Mouse (Mus musculus): ENCODE results near the gene Arrdc2. TPM values are rescaled to one million over a fixed set of nuclear protein-coding genes. Genes with fewer than 3 reads are reported as not detected.

Arrdc2 gene
- polyA plus RNA-seq, 1 experiment, result 44.8 TPM

DNA sequence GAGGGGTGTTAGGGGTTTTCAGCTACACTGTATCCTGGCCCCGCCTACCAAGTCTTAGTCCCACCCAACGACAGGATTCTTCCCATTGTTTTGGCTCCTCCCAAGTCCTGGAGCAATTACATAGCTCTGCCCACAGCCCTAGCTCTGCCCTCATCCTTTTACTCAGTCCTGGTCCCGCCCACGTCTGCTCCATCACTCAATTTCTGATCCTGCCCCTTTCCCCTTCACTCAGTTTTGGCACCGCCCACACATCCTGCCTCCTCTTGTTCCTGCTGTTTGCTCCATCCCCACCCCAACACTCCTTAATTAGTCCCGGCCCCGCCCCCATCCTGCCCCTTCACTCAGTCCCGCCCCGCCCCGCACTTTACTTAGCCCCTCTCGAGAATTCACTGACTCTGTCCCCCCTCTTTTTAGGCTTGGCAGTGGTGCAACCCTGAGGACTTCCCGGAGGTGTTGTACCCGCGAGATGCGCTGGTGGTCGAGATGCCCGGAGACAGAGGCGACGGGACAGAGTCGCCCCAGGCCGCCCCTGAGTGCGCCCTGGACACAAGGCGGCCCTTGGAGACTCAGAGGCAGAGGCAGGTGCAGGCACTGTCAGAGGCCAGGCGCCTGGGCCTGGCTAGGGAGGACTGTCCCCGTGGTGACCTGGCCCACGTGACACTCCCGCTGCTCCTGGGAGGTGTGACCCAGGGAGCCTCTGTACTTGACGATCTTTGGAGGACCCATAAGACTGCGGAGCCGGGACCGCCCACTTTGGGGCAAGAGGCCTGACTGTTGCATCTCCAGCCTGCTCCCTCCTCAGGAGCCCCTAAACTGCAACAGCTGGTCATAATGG is 19.2 kb downstream of the Arrdc2 start:
- Histone ChIP-seq H3K4me1 (ENCODE audit: control insufficient read depth, insufficient read depth, low read length) (no peaks in the 10 kb centered on the region), H3K27ac (ENCODE audit: control insufficient read depth, insufficient read depth, low read depth, low read length, poor library complexity) (no peak overlapping the region), H3K4me3 (replicated peaks; ENCODE audit: control insufficient read depth, low read depth, low read length) (no peak overlapping the region)
- 76% methylated on average over 31 of the region's 31 CpGs for WGBS
- no peak for TF ChIP-seq POLR2A (IDR thresholded peaks at IDR 0.05; ENCODE audit: borderline replicate concordance, control insufficient read depth, low read depth, low read length)
- TF ChIP-seq CTCF (IDR thresholded peaks at IDR 0.05; ENCODE audit: control insufficient read depth, insufficient read depth, low read length), result no peak

DNA sequence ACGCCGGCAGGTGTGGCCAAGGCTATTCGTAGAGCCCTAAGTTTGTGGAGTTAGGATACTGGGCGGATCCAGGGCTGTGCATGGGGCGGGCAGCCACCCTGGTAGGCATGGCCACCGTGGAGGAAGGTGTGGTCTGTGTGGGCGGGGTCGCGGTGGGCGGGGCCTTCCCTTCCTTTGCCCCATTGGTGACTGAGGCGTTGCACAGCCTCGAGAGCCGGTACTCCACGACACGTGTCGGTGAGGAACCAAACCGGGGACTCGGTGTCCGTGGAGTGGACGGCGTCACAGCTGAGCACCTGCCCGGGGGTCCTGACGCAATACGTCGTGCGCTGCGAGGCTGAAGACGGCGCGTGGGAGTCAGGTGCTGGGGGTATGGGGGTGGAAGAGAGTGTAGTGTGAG is 22.8 kb downstream of the Arrdc2 start:
- TF ChIP-seq POLR2A (IDR thresholded peaks at IDR 0.05; ENCODE audit: borderline replicate concordance, control insufficient read depth, low read depth, low read length) (no peak), CTCF (IDR thresholded peaks at IDR 0.05; ENCODE audit: control insufficient read depth, insufficient read depth, low read length) (no peak)
- Histone ChIP-seq H3K27ac (ENCODE audit: control insufficient read depth, insufficient read depth, low read depth, low read length, poor library complexity) (no peak overlapping the region), H3K4me3 (replicated peaks; ENCODE audit: control insufficient read depth, low read depth, low read length) (no peak overlapping the region), H3K4me1 (ENCODE audit: control insufficient read depth, insufficient read depth, low read length) (peaks cover 2% of the 10 kb centered on the region; the same call in 1 of the 2 replicates)
- 57% methylated on average over 30 of the region's 30 CpGs for WGBS

DNA sequence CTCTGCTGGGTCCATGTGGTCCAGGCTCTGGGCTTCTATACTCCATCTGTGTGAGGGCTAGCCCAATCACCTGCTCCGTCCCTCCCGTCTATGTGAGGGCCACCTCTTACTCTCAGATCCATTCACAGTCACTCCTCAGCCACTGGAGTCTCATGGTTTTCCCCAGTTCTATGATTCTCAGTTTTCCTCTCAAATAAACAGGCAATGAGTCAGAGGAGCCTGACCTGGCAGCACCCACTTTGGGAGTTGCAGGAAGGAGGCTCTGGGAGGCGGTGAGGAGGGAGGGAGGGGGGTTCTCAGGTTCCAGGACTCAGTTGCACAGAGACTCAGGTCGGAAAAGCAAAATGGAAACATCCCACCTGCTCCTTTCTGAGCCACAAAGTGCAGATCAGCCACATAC is 26.6 kb downstream of the Arrdc2 start:
- Histone ChIP-seq H3K4me1 (ENCODE audit: control insufficient read depth, insufficient read depth, low read length) (peaks cover 4% of the 10 kb centered on the region; the same call in 1 of the 2 replicates), H3K4me3 (replicated peaks; ENCODE audit: control insufficient read depth, low read depth, low read length) (no peak overlapping the region), H3K27ac (ENCODE audit: control insufficient read depth, insufficient read depth, low read depth, low read length, poor library complexity) (no peak overlapping the region)
- 75% methylated on average over 4 of the region's 4 CpGs for WGBS
- TF ChIP-seq CTCF (IDR thresholded peaks at IDR 0.05; ENCODE audit: control insufficient read depth, insufficient read depth, low read length), result no peak
- no peak for TF ChIP-seq POLR2A (IDR thresholded peaks at IDR 0.05; ENCODE audit: borderline replicate concordance, control insufficient read depth, low read depth, low read length)

DNA sequence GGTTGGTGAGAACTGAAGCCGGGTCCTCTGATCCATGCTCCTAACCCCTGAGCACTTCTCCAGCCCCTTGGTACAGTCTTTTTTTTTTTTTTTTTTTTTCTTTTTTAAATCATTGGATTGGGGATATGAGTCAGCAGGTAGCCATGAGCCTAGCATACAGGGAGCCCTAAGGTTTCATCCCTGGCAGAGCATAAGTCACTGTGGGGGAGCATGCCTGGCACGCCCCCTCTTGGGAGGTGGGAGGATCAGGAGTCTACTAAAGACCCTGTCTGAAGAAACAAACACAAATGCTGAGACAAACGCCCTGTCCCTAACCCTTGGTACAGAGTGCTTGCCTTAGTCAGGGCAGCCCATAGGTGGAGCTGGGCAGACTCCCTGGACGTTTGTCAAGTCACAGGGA is 27.5 kb downstream of the Arrdc2 start:
- no peak overlapping the region for H3K27ac ChIP-seq (ENCODE audit: control insufficient read depth, insufficient read depth, low read depth, low read length, poor library complexity)
- H3K4me1 ChIP-seq (ENCODE audit: control insufficient read depth, insufficient read depth, low read length), result peaks cover 8% of the 10 kb centered on the region; the same call in 1 of the 2 replicates
- TF ChIP-seq POLR2A (IDR thresholded peaks at IDR 0.05; ENCODE audit: borderline replicate concordance, control insufficient read depth, low read depth, low read length), result no peak
- TF ChIP-seq CTCF (IDR thresholded peaks at IDR 0.05; ENCODE audit: control insufficient read depth, insufficient read depth, low read length), result no peak
- WGBS, result 52% methylated on average over 4 of the region's 4 CpGs
- no peak overlapping the region for H3K4me3 ChIP-seq (replicated peaks; ENCODE audit: control insufficient read depth, low read depth, low read length)

DNA sequence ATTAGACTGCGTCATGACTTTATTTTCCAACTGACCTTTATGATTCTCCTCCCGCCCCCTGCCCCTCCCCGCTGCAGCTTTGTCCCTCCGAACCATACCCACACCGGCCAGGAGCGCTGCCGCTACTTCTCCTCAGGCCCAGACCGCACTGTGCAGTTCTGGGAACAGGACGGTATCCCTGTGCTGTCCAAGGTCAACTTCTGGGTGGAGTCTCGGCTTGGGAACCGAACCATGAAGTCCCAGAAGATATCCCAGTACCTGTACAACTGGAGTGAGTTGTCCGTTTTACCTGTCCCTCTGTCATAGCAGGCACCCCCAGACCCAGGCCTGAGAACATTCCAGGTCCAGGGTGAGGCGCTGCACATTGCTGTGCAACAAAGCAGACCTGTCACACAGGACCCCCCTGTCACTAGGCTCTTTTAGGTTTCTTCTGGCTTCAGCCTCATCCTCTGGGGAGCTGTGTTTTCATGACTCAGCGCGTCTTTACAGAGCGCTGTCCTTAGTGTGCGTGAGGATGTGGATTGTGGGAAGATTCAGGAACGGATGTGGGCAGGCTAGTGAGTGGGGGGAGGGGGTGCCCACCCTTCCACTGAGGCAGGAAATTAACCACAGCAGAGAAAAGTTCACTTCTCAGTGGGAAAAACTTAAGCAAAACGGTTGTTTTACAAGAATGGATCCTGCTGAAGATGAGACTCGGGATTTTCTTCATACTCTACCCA is 28.4 kb downstream of the Arrdc2 start:
- TF ChIP-seq POLR2A (IDR thresholded peaks at IDR 0.05; ENCODE audit: borderline replicate concordance, control insufficient read depth, low read depth, low read length) (no peak), CTCF (IDR thresholded peaks at IDR 0.05; ENCODE audit: control insufficient read depth, insufficient read depth, low read length) (no peak)
- Histone ChIP-seq H3K4me1 (ENCODE audit: control insufficient read depth, insufficient read depth, low read length) (peaks cover 10% of the 10 kb centered on the region; the same call in 1 of the 2 replicates), H3K4me3 (replicated peaks; ENCODE audit: control insufficient read depth, low read depth, low read length) (no peak overlapping the region), H3K27ac (ENCODE audit: control insufficient read depth, insufficient read depth, low read depth, low read length, poor library complexity) (no peak overlapping the region)
- 48% methylated on average over 20 of the region's 20 CpGs for WGBS

DNA sequence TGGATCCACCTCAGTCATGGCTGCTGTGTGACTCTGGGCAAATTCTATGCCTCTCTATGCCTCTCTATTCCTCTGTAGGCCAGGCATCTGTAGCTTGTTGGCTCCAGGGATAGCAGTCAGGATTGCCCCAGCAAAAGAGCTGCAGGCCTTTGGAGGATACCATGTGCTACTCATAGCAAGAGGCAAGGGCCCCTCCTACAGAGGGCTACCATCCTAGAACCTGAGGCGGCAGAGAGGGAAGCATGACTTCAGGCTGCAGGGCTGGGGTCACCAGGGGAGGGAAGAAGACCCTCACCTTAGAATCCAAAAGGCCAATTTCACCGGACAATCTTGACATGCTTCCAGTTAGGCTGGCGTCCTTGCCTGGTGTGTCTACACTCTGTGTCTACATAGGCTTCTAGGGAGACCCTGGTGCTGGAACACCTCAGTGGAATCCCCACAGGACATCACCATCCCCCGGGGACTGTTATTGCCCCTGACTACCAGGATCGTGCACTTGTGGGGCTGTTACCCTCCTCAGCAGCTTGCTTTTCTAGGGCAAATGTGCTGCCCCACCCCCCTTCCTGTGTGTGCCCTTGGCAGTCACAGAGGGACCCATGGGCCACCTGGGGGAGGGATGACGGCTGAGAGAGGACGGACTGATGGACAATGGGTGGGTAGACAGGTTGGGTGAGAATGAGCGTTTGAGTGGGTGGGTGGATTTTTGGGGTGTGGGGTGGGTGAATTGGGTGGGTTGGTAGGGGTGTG is 30.4 kb downstream of the Arrdc2 start:
- peaks cover 10% of the 10 kb centered on the region; the same call in 1 of the 2 replicates for H3K4me1 ChIP-seq (ENCODE audit: control insufficient read depth, insufficient read depth, low read length)
- WGBS, result 72% methylated on average over 8 of the region's 8 CpGs
- H3K4me3 ChIP-seq (replicated peaks; ENCODE audit: control insufficient read depth, low read depth, low read length), result no peak overlapping the region
- no peak overlapping the region for H3K27ac ChIP-seq (ENCODE audit: control insufficient read depth, insufficient read depth, low read depth, low read length, poor library complexity)
- TF ChIP-seq POLR2A (IDR thresholded peaks at IDR 0.05; ENCODE audit: borderline replicate concordance, control insufficient read depth, low read depth, low read length) (no peak), CTCF (IDR thresholded peaks at IDR 0.05; ENCODE audit: control insufficient read depth, insufficient read depth, low read length) (no peak)

DNA sequence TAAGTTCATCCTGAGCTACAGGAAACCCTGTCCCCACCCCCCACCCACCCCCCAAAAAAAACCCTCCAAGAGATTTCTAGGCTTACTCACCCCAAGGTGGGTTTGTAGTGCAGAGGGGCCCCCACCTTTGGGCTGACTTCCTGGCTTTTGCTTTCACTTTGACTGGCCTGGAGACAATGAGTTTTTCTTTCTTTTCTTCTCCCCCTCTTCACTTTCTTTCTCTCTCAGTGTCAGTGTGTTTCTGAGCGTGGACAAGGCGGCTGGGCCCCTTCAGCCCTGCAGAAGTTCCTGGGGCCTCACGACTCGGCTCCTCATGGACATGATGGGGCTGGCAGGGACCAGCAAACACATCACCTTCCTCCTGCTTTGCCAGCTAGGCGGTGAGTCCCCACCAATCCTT is 31.3 kb downstream of the Arrdc2 start, which contains the start of gene Il12rb1:
Gene Il12rb1, plus strand, starts transcription at position 211 of the 400 bp plus-strand sequence.
- 15% methylated on average over 5 of the region's 5 CpGs for WGBS
- Histone ChIP-seq H3K27ac (ENCODE audit: control insufficient read depth, insufficient read depth, low read depth, low read length, poor library complexity) (peak within 1 kb of the TSS; percentile 89), H3K4me1 (ENCODE audit: control insufficient read depth, insufficient read depth, low read length) (peaks cover 10% of the 10 kb centered on the region; the same call in 1 of the 2 replicates), H3K4me3 (replicated peaks; ENCODE audit: control insufficient read depth, low read depth, low read length) (peak within 1 kb of the TSS; percentile 7)
- no peak for TF ChIP-seq CTCF (IDR thresholded peaks at IDR 0.05; ENCODE audit: control insufficient read depth, insufficient read depth, low read length)
- TF ChIP-seq POLR2A (IDR thresholded peaks at IDR 0.05; ENCODE audit: borderline replicate concordance, control insufficient read depth, low read depth, low read length), result no peak

Measured in bone marrow, adult 2 months (tissue).